Mouse (Mus musculus): ENCODE measurements at regions not wholly inside any gene's neighbourhood (a gene's known extent, or its start where the extent isn't known, plus 50 kb on each side); places are given as distances from the start of the nearest gene placed in this dataset.

DNA sequence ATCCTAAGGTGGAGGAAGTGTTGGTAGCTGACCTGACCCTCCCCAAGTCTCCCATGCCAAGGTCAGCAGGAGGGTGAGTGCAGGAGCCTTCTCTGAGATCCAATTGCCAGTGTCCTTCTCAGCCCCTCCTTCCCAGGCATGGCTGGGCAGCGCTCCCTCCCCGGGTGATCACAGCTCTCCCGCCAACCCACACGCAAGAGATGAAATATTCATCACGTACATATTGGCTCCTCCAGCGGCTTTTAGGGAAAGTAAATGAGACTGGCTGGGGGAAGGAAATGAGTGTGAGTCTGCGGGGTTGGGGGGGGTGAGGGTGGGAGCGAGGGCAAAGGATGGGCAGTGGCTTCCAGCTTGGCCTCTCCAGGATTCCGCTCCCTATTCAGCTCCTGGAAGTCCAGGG, 113.0 kb upstream of the Lhx1 start:
- DNase-seq (ENCODE audit: low spot score): no peak

DNA sequence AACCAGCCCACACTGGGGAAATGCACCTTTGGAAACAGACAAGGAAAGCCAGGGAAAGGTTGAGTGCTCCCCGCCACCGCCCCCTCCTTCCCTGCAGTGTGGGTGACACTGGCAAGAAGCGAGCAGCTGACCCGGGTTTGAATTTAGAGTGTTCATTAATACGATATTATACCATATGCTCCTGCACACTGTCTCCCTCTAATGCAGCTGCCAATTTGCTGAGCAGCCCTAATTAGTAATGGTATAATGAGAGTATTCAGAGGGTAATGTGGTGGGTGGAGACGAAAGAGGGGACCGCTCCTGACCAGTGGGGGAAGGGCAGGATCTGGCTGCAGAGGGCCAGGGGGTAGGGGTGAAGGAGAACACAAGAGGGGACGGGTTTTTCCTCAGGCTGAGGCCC, 111.9 kb upstream of the Lhx1 start:
- DNase-seq (ENCODE audit: low spot score): no peak

DNA sequence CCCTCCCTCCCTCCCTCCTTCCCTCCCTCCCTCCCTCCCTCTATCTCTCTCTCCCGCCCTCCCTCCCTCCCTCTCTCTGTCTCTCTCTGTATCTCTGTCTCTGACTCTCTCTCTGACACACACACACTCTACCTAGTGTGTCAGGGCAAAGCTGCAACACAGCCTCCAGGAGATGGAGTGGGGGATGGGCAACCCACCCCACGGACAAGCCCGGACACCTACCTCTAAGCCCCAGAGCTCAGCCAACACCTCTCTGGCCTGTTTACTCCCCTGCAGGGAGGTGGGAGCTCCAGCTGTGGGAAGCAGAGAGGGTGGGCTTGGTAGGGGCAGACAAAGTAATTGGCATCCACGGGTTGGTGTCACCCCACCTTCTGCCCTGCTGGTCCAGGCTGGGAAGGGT, 109.7 kb upstream of the Lhx1 start:
- no peak for DNase-seq (ENCODE audit: low spot score)

DNA sequence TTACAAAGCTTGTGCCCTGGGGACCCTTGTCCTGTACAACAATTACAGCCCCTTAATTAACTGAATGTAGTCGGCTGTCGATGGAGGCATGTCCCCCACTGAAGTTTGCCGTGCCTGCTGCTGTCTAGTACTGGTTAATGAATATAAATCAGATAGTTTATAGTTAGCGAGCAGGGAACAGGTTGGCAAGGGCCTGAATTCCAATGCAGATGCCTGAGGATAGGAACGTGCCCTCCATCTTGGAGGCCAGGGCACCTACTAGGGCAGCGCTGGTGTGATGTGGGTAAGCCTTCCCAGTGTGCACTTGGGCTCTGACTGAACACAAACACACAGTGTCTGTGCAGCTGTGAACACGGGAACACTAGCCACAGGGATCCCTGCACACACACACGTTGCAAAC, 108.0 kb upstream of the Lhx1 start:
- DNase-seq (ENCODE audit: low spot score): no peak

DNA sequence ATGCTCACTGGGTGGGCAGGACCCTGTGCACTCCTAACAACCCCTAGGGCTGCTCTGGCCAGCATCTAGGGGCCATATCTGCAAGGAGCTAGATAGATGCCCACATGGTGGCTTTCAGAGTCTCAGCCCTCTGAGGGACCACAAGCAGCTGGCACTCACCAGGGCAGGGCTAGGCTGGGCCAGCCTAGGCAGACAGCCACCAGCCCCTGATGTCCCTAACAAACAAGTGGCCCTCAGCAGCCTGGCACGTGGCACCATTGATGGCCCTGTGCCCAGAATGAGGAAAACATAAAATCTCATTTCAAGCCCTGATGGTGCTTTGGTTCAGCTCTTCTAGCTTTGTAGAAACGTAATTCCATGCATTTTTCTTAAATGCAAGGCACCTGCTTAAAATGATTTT, 102.8 kb upstream of the Lhx1 start:
- DNase-seq (ENCODE audit: low spot score): no peak

DNA sequence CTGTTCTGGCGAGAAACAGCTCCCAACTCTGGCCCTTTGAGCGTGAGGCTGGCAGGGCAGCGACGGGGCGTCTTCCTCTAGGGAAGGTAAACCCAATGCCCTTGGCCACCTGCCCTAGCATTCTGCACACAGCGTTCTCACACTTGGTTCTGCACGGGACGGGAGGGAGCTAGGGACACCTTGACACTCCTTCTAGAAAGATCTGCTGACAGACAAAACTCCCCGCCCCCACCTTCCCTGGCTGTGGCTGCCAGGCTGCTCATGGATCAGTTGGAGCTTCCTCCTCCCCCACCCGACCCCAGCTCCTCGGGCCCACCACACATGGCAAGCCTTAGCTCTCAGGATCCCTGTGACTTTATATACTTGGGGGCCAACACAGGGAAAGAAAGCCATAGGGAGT, 102.3 kb upstream of the Lhx1 start:
- DNase-seq (ENCODE audit: low spot score): no peak

DNA sequence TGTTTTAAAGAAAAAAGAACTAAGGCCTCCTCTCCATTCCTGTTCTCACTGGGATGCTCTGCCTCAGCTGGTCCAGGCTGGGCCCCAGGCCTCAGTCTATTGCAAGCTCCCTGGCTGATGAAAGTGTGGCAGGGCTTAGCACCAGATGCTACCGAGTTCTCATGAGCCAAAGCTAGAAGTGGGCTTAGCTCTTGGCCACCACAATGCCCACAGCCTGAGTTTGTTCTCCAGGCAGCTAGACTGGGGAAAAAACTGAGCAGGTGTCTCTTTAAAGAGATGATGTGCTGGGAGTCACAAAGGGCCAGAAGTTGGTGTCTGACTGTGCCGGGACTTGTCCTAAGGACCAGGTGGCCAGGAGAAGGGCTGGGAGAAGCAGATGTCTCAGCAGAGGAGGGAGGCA, 101.9 kb upstream of the Lhx1 start:
- DNase-seq (ENCODE audit: low spot score): no peak

DNA sequence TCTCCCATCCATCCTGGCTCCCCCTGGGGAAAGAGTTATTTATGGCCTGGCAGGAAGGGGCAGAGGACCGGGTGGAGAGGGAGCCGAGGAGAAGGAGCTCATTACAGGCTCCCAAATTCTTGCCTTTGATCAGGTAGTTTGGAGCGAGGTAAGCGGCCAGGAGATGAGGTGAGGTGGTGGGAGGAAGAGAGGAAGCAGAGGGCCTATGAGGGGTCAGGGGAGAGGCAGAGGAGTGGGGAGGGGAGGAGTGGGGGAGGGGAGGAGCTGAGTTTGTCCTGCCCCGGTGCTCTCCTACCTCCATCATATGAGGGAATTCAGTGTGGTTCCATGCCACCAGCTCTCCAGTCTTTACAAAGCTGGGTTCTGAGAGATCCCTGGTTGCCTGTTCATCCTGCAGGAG, 98.8 kb upstream of the Lhx1 start:
- no peak for DNase-seq (ENCODE audit: low spot score)

DNA sequence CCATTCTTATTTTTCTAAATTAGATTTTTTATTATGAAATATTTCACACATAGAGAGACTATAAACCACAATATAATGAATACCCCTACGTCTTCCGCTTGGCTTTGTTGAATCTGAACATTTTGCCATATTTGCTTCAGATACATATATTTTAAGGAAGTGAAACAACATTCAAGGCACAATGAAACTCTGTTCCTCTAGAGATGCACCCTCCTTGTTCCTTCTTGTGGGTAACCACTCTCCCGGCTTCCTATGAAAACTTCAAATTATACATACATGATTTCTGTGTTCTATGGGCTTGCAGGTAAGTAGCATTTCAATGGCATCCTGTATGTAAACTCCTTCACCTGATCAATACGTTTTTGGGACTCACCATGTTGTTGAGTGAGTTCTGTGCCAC, 94.4 kb upstream of the Lhx1 start:
- no peak for DNase-seq (ENCODE audit: low spot score)

DNA sequence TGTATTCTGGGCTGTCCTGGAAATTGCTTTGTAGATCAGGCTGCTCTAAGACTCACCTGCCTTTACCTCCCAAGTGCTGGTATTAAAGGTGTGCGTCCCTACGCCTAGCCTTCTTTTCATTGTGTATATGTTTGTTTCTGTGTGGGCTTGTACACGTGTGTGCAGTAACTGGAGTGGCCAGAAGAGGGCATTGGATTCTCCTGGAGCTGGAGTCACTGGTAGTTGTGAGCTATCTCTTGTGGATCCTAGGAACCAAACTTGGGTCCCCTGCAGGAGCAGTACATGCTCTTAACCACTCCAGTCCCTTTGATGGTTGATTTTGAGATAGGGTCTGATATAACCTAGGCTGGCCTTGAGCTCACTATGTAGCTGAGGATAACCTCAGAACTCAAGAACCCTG, 93.2 kb upstream of the Lhx1 start:
- DNase-seq (ENCODE audit: low spot score): no peak

DNA sequence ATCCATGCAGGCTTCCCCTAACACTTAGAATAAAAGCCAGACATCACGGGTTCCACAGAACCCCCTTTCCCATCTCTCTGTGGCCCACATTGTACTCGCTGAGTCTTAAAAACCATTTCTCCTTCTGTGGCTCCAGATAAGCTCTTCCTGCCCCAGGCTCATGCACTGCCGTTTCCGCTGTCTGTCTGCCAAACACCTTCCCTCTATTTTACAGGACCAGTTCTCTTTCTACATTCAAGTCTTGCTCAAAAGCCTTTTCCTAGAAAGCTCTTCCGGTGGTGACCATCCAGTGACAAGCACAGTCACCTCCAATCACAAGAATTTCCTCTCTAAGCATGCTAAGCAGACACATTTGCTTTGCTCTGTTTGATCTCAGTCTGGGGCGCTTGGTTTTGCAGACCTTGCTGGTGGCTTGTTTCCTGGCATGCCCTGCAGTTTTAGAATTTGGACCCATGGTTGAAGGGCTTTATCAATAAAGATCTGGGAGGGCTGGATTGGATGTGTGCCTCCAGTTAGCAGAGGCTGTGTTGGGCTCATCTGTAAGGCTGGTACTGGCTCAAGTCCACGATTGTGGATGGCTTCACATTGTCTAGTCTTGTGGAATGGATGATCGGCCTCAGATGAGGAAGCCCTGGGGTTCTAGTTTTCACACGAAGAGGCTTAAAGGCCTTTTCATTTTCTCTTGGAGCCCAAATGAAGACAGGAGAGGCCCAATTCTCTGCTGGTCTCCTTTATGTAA, 87.8 kb upstream of the Lhx1 start:
- no peak for DNase-seq (ENCODE audit: low spot score)

DNA sequence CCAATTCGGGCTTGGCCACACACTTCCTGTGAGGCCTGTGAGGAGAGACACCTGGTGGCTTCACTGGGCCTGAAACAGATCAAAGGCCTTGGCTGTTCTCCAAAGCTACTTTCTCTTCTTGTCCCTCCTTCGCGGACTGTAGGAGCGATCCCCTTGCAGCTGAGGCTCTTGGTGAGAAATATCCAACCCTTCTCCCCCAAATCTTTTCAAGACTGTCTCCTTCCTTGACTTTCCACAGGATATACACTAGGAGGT, 86.2 kb upstream of the Lhx1 start:
- no peak for DNase-seq (ENCODE audit: low spot score)

DNA sequence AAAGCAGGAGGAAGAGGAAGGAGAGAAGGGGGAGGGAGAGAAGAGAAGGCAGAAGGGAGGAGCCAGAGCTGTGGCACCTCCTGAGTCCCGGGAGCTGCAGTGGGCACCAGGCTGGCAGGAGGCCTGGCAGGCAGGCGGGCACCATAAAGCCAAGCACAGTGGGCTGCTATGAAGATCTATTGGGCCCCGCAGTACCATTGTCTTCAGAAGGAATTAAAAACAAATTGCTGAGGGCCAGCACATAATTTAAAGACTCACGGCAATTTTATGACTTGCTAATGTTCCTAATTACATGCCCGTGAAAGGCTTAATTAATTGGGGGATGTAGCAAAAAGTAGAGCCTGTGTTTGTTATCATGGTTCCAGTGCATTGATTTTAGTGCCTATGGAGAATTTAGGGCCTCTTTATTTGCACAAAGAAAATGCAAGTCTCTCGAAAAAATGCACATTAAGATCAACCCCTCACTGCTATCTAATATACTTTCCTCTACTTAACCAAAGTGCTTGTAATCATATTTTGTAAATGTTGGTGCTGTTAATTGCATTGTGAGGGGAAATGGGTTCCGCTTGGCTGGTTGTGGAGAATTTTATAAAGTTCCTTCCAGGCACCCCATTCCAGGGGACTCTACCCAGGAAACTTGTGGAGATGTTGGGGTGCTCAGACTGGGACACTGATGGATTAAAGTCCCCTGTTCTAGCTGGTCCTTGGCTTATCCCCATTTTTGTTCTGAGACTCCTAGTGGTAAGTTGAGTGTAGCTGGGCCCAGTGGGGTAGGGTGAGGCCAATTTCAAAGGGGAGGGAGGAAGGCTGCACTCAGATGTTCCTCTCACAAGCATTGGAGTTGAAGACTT, 85.7 kb upstream of the Lhx1 start:
- no peak for DNase-seq (ENCODE audit: low spot score)

DNA sequence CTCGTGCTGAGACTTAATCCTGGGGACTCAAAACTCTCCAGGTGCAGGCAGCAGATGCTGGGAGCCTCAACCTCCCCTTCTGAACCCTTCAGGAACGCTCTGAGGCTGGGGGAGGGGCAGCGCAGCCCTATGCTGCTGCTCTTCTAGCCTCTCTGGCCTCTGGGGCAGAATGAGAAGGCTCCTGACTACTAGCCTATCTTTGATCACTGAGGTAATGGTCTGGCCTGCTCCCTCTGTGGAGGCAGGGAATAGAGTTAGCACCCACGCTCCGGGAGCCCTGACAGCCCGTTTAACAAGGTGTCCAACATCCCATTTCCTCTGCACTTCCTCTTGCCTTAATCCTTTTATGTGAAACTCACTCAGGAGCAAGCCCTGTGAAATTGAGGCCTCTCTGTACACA, 79.4 kb upstream of the Lhx1 start:
- DNase-seq (ENCODE audit: low spot score): peak; percentile 26

DNA sequence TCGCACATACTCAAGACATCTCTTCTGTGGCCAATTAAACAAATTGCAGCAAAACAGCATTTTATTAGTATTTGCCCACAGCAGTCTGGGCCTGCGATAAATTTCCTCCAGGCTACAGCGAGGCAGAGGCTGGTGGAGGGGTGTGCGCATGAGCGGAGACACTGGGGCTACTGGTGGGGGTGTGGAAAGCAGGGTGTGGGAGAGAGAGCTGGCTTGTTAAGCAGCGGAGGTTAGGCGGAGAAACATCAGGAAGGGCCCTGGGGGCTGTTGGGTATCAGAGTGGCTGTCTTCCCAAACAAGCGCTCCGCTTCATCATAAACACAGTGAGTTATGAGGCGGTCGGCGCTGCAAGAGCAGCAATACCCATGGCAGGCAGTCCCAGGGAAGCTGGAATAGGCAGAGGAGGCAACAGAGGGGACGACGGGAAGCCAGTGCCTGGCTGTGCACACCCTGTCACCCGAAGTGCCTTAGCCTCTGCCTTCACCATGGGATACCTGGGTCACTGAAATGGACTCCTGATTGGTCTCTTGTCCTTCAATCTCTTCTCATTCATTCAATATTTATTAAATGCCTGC, 74.0 kb upstream of the Lhx1 start:
- no peak for DNase-seq (ENCODE audit: low spot score)

DNA sequence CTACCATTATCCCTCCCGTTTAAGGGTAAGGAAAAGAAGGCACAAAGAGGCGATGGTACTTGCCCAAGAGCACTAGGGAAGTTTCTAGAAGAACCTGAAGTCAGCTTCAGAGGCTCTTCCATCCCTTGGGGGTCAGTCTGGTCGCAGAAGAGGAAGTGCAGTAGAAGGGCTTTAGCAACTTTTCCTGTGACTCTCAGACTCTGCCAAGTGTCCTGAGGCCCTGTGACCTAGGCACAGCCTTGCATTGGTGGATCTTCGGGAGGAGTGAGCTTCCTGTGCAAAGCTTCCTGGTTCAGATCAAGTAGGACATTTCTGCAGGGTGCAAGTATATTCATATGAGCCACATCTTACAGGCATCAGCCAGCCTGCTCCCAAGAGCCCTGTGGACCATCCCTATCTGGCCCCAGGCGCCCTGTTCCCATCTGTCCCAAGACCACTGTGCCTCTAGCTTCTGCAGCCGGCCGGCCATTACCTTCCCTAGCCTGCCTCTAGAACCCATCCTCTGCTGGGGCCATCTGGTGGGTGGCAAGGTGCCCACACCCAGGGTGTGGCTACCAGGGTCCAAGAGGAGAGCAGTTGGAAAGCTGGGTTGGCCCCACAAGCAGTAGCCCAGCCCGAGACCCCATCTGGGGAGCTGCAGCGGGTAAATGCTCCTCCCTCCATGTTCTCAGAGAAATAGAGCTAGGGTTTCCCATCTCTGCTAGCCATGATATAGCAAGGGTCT, 72.4 kb upstream of the Lhx1 start:
- DNase-seq (ENCODE audit: low spot score): no peak

DNA sequence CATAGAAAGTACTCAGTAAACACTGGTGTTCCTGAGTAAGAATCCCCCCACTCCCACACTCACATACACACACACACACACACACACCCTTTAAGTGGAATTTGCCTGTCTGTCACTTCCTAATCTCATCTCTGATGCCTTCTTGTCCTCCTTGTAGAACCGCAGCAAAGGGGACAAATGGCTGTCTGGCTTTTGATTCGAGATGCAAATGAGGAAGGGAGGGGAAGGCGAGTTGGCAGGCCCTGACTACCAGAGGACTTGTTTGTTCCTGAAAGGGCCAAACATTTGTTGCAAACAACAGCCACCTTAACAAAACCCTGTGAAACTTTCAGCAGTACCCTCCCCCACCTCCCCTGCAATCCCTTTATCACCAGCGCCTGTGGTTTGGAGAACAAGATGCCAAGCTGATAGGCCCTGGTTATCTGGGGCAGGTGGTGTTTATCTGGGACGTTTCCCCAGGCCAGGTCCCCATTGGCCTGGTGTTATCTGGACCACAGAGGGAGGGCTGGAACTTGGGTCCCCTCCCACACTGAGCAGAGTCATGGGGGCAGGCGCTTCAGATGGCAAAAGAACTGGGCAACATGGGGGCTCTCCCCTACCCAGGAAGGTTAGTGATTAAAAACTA, 67.5 kb upstream of the Lhx1 start:
- no peak for DNase-seq (ENCODE audit: low spot score)

DNA sequence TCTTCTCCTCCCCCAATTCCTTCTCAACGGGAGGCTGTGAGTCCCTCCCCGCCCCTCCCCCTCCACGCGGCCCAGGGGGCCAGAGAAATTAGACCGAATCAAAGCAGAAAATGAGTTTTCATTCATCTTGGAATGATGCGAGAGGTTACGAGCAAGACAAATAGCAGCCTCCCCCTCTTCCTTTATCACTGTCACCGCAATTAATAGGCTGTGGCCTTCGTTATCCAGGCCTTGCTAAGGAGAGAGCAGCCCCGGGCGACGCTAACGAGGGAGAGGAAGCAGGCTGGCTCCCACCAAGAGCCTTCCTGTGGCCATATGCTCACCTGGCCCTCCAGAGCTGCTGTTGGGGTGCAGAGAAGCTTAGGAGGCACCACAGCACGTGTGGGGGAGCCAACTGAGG, 61.8 kb upstream of the Lhx1 start:
- no peak for DNase-seq (ENCODE audit: low spot score)

DNA sequence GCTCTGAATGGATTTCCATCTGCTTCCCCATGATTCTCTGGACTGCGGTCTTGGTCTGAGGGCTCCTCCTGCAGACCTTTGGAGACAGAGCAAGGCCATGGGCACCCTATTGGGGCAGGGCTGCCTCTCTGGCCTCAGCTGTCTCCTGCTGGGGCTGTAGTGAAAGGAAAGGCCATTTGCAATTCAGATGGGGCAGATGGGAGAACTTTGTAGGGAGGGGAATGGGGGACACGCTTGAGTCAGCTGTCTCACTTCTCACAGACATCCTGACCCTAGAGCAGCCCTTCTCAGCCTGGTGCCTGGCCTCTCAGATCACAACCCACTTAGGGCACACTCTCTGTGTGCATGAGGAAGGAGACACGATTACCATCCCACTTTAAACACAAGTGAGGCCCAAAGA, 60.3 kb upstream of the Lhx1 start:
- DNase-seq (ENCODE audit: low spot score): no peak

DNA sequence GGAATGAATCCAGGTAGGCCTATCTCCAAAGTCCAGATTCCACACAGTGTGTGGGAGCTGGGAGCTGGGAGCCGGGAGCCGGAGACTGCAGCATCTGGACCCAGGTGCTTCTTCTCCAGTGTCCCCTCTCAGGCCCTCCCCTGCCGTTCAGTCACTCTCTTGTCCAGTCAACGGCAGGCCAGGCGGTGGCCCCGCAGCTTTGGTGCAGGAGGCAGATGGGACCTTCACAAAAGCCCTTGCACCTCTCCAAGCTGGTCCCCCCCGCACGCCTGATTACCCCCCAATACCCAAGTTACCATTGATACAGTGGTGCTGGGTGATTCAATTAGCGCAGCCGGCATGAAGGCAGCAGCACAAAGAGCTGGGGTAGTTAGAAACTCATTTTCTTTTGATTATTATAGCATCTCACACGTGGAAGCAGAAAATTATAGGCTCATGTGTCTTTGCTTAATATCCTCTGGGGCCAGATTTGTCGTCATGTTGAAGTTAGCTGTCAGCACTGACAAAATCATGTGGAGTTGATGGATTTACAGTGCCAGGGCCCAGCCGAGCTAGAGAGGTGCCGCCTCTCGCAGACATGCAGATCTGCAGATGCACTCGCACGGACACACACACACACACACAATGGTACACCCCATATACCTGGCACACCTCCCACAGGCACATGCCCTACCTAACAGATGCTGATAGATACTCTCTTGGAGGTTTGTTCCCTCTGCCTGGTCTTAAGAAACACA, 53.6 kb upstream of the Lhx1 start:
- no peak for DNase-seq (ENCODE audit: low spot score)
